Mouse (Mus musculus): ENCODE data around the gene P3h1.

P3h1 gene

GRCm38 (mm10) chr4:119232410-119233255, at the start of gene P3h1, which contains the start of gene AU022252:
Gene P3h1 (plus strand): TSS chr4:119232915.
Gene AU022252 (minus strand): TSS chr4:119232712.
- peak; percentile 99 for DNase-seq (ENCODE audit: low spot score in 2 of 2)

GRCm38 (mm10) chr4:119183525-119183924, 49.2 kb upstream of the P3h1 start:
- DNase-seq (ENCODE audit: low spot score in 2 of 2) = no peak

- DNase-seq (ENCODE audit: low spot score in 2 of 2) = no peak
These were observed 46.9 kb upstream of the P3h1 start for GRCm38 (mm10) chr4:119185771-119186170.

DNA sequence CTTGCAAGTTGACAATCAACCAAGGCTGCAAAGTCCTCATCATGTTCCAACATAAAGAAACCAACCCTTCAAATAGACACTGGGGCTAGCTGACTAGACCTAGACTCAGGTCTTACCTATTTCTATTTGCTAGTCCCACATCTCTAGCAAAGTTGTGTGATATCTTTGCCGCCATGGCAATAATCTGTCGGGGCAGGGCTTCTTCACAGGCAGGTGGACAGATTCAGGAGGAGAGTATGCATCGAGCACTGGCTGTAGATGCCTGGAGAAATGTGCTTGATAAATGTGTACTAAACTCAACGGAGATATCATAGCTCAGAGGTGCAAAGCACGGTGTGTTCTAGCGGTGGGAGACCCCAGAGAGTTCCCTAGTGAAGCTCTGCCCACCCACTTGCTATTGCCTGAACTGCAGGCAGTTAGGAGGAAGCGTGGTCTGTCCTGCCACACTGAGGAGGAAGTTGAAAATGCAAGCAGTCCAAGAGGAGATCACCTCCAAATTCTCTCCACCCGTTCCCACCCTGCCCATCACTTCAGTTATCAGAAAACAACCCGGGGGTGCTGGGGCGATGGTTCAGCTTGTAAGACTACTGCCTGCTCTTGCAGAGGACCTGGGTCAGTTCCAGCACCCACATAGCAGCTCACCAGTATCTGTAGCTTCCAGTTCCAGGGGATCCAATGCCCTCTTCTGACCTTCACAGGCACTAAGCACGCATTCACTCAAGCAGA, 44.5 kb upstream of the P3h1 start:
- DNase-seq (ENCODE audit: low spot score in 2 of 2) = no peak

- DNase-seq (ENCODE audit: low spot score in 2 of 2) = no peak
These were observed 43.3 kb upstream of the P3h1 start for GRCm38 (mm10) chr4:119189392-119189791.

DNA sequence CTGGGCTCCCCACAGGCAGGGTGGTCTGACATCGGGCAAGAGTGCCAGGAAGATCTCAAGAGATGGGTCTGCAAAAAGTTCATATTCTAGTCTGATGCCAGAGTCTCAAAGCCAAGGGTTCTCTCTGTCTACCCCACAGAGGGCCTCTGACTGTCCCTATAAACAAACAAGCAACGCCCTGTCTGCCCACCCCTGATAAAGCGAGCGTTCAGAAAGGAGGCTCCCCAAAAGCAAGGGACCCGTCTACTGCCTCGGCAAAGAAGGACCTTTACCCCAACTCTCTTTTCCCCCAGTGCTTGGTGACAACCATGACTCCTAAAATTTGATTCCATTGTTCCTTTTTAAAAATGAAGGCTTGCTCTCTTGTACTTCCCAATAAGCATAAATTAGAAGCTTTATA, 42.9 kb upstream of the P3h1 start, which contains the start of gene Ermap:
Gene Ermap, minus strand, starts transcription at position 148 of the 400 bp plus-strand sequence.
- DNase-seq (ENCODE audit: low spot score in 2 of 2) = no peak

DNA sequence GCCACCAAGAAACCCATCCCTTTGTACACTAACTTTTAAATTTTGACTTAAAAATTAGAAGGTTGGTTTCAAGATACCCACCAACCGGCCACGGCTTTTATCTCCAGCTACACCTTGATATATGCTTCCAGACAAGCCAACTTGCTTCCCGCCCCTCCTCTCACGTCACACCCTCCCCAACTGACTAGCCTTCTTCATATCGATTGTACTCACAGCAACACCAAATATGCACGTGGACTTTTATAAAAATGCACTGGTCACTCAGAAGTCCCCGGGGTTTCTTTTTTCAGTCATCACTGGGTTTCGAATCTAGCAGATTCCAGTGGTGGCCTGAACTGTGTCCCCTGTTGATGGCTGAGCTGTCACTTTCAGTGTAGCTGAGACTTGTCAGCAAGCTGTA, 42.1 kb upstream of the P3h1 start:
- DNase-seq (ENCODE audit: low spot score in 2 of 2) = no peak

- no peak for DNase-seq (ENCODE audit: low spot score in 2 of 2)
These were observed 41.4 kb upstream of the P3h1 start for GRCm38 (mm10) chr4:119191273-119191672.

- no peak for DNase-seq (ENCODE audit: low spot score in 2 of 2)
These were observed 40.0 kb upstream of the P3h1 start for GRCm38 (mm10) chr4:119192757-119193156.

- DNase-seq (ENCODE audit: low spot score in 2 of 2) = peak; percentile 82 to 87
These were observed 37.7 kb upstream of the P3h1 start, which contains the start of gene Svbp for GRCm38 (mm10) chr4:119194909-119195581. Gene Svbp (plus strand): TSS chr4:119195306.

- no peak for DNase-seq (ENCODE audit: low spot score in 2 of 2)
These were observed 37.0 kb upstream of the P3h1 start for GRCm38 (mm10) chr4:119195582-119196320.

GRCm38 (mm10) chr4:119198105-119198504, 34.6 kb upstream of the P3h1 start:
- no peak for DNase-seq (ENCODE audit: low spot score in 2 of 2)

DNA sequence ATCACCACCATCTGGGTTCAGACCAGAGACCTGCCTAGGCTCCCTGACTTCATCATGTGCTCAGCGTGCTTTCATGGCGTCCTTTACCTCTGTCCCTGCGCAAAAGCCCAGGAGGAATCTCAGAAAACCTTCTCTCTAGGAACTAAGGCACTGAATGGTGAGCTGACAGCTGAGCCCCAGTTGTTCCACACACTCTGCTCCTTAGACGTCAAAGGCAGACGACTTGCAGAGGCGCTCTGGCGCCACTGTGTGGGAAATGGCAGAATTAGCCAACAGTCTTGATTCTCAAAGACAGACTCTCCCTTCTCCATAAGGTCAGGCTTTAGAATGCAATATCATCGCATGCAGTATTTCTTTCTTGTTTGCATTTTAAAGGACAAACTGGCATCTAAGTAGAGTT, 28.0 kb upstream of the P3h1 start:
- peak; percentile 22 to 41 for DNase-seq (ENCODE audit: low spot score in 2 of 2)

- no peak for DNase-seq (ENCODE audit: low spot score in 2 of 2)
These were observed 16.0 kb upstream of the P3h1 start for GRCm38 (mm10) chr4:119216667-119217066.

- DNase-seq (ENCODE audit: low spot score in 2 of 2) = no peak
These were observed 14.5 kb upstream of the P3h1 start, which contains the start of gene Tmem269 for GRCm38 (mm10) chr4:119218169-119218568. Gene Tmem269 (minus strand): TSS chr4:119218217.

GRCm38 (mm10) chr4:119223696-119224095, 9.0 kb upstream of the P3h1 start:
- peak in 1 of 2 experiments; percentile 30 for DNase-seq (ENCODE audit: low spot score in 2 of 2)

DNA sequence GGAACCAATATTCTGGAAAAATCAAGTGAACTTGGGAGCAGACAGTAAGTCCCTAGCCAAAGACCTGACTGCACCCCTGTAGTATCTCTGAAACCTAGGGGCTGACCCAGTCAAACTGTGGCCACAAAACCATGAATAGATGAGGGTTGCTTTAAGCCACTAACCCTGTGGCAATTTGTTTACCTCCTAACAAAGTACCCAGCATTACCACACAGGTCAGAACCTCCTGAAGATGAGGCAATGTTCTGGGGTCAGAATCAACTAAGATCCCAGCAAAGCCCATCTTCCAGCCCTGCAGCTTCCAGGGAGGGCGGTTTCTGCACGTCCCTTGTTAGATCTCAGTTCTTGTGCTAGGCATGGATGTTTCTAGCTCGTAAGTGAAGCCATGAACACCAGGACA, 8.2 kb upstream of the P3h1 start:
- DNase-seq (ENCODE audit: low spot score in 2 of 2) = no peak

GRCm38 (mm10) chr4:119225719-119226118, 7.0 kb upstream of the P3h1 start:
- no peak for DNase-seq (ENCODE audit: low spot score in 2 of 2)

- DNase-seq (ENCODE audit: low spot score in 2 of 2) = no peak
These were observed 6.0 kb upstream of the P3h1 start for GRCm38 (mm10) chr4:119226751-119227150.

- DNase-seq (ENCODE audit: low spot score in 2 of 2) = no peak
These were observed 664 bp downstream of the P3h1 start for GRCm38 (mm10) chr4:119233256-119233901.

DNA sequence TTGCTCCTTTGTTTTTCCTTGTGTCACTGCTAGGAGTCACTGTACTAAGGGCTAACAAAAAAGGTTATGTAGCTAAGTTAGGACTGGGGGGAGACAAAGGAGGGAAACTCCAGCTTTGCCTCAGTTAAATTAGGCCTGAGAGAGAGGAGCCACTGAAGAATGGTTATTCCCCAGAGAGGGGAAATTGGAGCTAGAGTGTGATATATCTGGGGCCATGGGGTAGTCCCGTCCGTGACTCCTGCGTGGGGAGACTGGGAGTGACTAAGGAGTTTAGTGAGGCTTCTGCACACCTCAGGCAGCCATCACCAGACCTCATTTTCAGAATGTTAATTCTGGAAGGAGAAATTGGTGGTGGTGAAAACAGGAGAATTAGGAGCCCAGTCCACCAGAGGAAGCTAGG, 1.6 kb downstream of the P3h1 start:
- DNase-seq (ENCODE audit: low spot score in 2 of 2) = no peak
